Mouse (Mus musculus) megakaryocyte-erythroid progenitor cell, adult 5-6 weeks (primary cell): ENCODE results near the gene Zfyve26. TPM values are rescaled to one million over a fixed set of nuclear protein-coding genes. Genes with fewer than 3 reads are reported as not detected.
"Not testable (repeated sequence)": the region's sequence is repeated elsewhere in the genome, so short reads cannot be mapped to it uniquely, and the experiment has no call there.

Source experiments
- ATAC-seq: replicated peaks from 2 replicates; pipeline ENCODE4 v1.8.0; 2016; ENCODE audit warnings: mild to moderate bottlenecking, inconsistent platforms; ENCODE audit not compliant: severe bottlenecking, poor library complexity, low FRiP score, low TSS enrichment
- total RNA-seq, 2 experiments: library from RNA; stranded (forward) in 1 of 2; stranded (reverse) in 1 of 2; fragments of 200-1000, 215-1000 nt in 1 of 2; fragments of >200 nt in 1 of 2; fragmentation: Nextera tagmentation in 1 of 2; gene quantifications; 2 replicates each; pipeline ENCODE4 v1.2.3; 2014 to 2017

Zfyve26 gene
- total RNA-seq, 2 experiments from 2014 or later: 22.3 to 28.6 TPM

- ATAC-seq: not testable (repeated sequence)
These were observed 110.9 kb downstream of the Zfyve26 start for GRCm38 (mm10) chr12:79185160-79185559.

Other genes starting within 250 kb of the Zfyve26 start
- gene Pigh, start 206.7 kb downstream of the Zfyve26 start, total RNA-seq (2014; fragmentation: Nextera tagmentation): 6.8 and 11.0 TPM in 2 replicates
- 12.7 and 13.0 TPM in 2 replicates for gene Pigh, start 206.7 kb downstream of the Zfyve26 start, total RNA-seq (2017)
- gene Arg2, start 165.5 kb downstream of the Zfyve26 start, total RNA-seq (2014; fragmentation: Nextera tagmentation): not detected in 2 replicates
- gene Arg2, start 165.5 kb downstream of the Zfyve26 start, total RNA-seq (2017): not detected in 2 replicates
- 40.5 and 50.0 TPM in 2 replicates for gene Vti1b, start 123.6 kb downstream of the Zfyve26 start, total RNA-seq (2014; fragmentation: Nextera tagmentation)
- gene Vti1b, start 123.6 kb downstream of the Zfyve26 start, total RNA-seq (2017): 141 and 215 TPM in 2 replicates
- 17.3 and 24.7 TPM in 2 replicates for gene Rdh11, start 104.0 kb downstream of the Zfyve26 start, total RNA-seq (2014; fragmentation: Nextera tagmentation)
- gene Rdh11, start 104.0 kb downstream of the Zfyve26 start, total RNA-seq (2017): 29.6 and 30.5 TPM in 2 replicates
- 1.2 and 5.7 TPM in 2 replicates for gene Rdh12, start 87.4 kb downstream of the Zfyve26 start, total RNA-seq (2014; fragmentation: Nextera tagmentation)
- 0.19 TPM in 1 of 2 replicates, not detected in the other for gene Rdh12, start 87.4 kb downstream of the Zfyve26 start, total RNA-seq (2017)
- 13.5 and 20.9 TPM in 2 replicates for gene Rad51b, start 978 bp upstream of the Zfyve26 start, total RNA-seq (2014; fragmentation: Nextera tagmentation)
- gene Rad51b, start 978 bp upstream of the Zfyve26 start, total RNA-seq (2017): 9.4 and 10.0 TPM in 2 replicates